In the genomic region with DNA sequence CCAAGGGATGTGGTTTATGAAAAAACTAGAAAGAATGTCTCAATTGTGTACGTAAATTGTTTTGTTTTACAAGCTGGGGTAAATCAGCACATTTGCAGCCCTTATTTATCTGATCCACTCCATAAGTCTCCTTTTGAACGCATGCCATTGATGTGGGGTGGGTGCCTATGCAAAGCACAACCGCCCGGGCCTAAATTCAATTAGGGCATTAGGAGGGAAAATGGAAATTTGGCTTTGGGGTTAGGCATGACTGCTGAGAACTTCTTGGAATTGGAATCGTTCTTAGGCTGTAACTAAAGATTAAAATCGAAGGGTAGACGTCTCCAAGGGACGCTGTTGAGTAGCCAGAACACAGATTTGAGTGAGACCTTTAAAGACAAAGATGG, we compare ENCODE assay signal across 31 mouse cellular contexts. TPM values are rescaled to one million over a fixed set of nuclear protein-coding genes. Genes with fewer than 3 reads are reported as not detected.
DNase-seq lines count a peak whose midpoint lies in the region; ATAC-seq and TF ChIP-seq lines count a peak whose summit lies in the region.
"Had no signal": no experiment of that assay in that cellular context is flagged by ENCODE, and none has a peak within 500 bp of the region (broad histone marks: within the 10 kb centered on the region; RNA-seq: fewer than 3 reads in every experiment).

No protein-coding gene starts in this region.

- 45% methylated on average over 8 of the region's 8 CpGs for WGBS in embryonic facial prominence, embryonic 12.5 days
- WGBS in embryonic facial prominence, embryonic 10.5 days, result 72% methylated on average over 8 of the region's 8 CpGs
- WGBS in heart, embryonic 13.5 days, result 72% methylated on average over 8 of the region's 8 CpGs
- whole genome bisulfite sequencing in midbrain, embryonic 11.5 days, result 44% methylated on average over 8 of the region's 8 CpGs
- 34% methylated on average over 8 of the region's 8 CpGs for WGBS in midbrain, postnatal 0 days

- 0 out of 2 replicates have a peak overlapping the region, but pooled peaks have one; percentile 7 for H3K4me2 ChIP-seq in embryonic facial prominence, embryonic 12.5 days (replicated peaks)
- peak overlapping the region; percentile 48; the same call in 1 of the 2 replicates for H3K4me2 ChIP-seq in heart, embryonic 13.5 days
- H3K4me2 ChIP-seq in midbrain, embryonic 11.5 days, result no peak overlapping the region
- no peak overlapping the region for H3K4me2 ChIP-seq in midbrain, postnatal 0 days (ENCODE audit: low read depth, low read length, poor library complexity, severe bottlenecking)

- no peaks in the 10 kb centered on the region for H3K36me3 ChIP-seq in embryonic facial prominence, embryonic 12.5 days
- no peaks in the 10 kb centered on the region for H3K36me3 ChIP-seq in embryonic facial prominence, embryonic 10.5 days (replicated peaks)
- H3K36me3 ChIP-seq in heart, embryonic 13.5 days, result no peaks in the 10 kb centered on the region
- no peaks in the 10 kb centered on the region for H3K36me3 ChIP-seq in midbrain, embryonic 11.5 days (ENCODE audit: control insufficient read depth, insufficient read depth, low read length)
- H3K36me3 ChIP-seq in midbrain, postnatal 0 days (ENCODE audit: insufficient read depth, low read length), result no peaks in the 10 kb centered on the region
- H3K36me3 ChIP-seq: heart, embryonic 15.5 days; limb, embryonic 10.5 days; limb, embryonic 15.5 days had no signal

- H3K4me3 ChIP-seq in embryonic facial prominence, embryonic 12.5 days, result no peak overlapping the region
- H3K4me3 ChIP-seq in embryonic facial prominence, embryonic 10.5 days, result no peak overlapping the region
- H3K4me3 ChIP-seq in heart, embryonic 13.5 days, result no peak overlapping the region
- H3K4me3 ChIP-seq in midbrain, embryonic 11.5 days (ENCODE audit: low read depth, low read length), result no peak overlapping the region
- no peak overlapping the region for H3K4me3 ChIP-seq in midbrain, postnatal 0 days (ENCODE audit: low read depth, low read length)
- H3K4me3 ChIP-seq: erythroblast, embryonic 14.5 days; heart, adult 2 months; heart, embryonic 15.5 days; limb, embryonic 10.5 days; limb, embryonic 15.5 days had no signal

- no peak overlapping the region for H3K27ac ChIP-seq in embryonic facial prominence, embryonic 12.5 days
- no peak overlapping the region for H3K27ac ChIP-seq in embryonic facial prominence, embryonic 10.5 days (replicated peaks)
- no peak overlapping the region for H3K27ac ChIP-seq in heart, embryonic 13.5 days (replicated peaks)
- no peak overlapping the region; the same call in 1 of the 2 replicates for H3K27ac ChIP-seq in midbrain, embryonic 11.5 days (ENCODE audit: low read depth, low read length)
- no peak overlapping the region for H3K27ac ChIP-seq in midbrain, postnatal 0 days (ENCODE audit: low read depth, low read length)
- H3K27ac ChIP-seq: heart, adult 2 months; heart, embryonic 15.5 days; limb, embryonic 10.5 days; liver, embryonic 14.5 days; macrophage had no signal

- no peak for TF ChIP-seq CTCF in midbrain, postnatal 0 days (IDR thresholded peaks at IDR 0.05)

- H3K9ac ChIP-seq in embryonic facial prominence, embryonic 12.5 days, result no peak overlapping the region
- no peak overlapping the region for H3K9ac ChIP-seq in heart, embryonic 13.5 days
- no peak overlapping the region for H3K9ac ChIP-seq in midbrain, embryonic 11.5 days (ENCODE audit: low read length)
- no peak overlapping the region for H3K9ac ChIP-seq in midbrain, postnatal 0 days (replicated peaks; ENCODE audit: low read length, poor library complexity, severe bottlenecking)
- H3K9ac ChIP-seq: forebrain, postnatal 0 days; limb, embryonic 15.5 days; liver, embryonic 14.5 days had no signal

- H3K4me1 ChIP-seq in embryonic facial prominence, embryonic 12.5 days, result 0 out of 2 replicates have a peak, but pooled peaks cover 15% of the 10 kb centered on the region
- peaks cover 25% of the 10 kb centered on the region for H3K4me1 ChIP-seq in embryonic facial prominence, embryonic 10.5 days
- peaks cover 35% of the 10 kb centered on the region for H3K4me1 ChIP-seq in heart, embryonic 13.5 days
- peaks cover 20% of the 10 kb centered on the region for H3K4me1 ChIP-seq in midbrain, embryonic 11.5 days (ENCODE audit: control insufficient read depth, insufficient read depth, low read length)
- no peaks in the 10 kb centered on the region for H3K4me1 ChIP-seq in midbrain, postnatal 0 days (ENCODE audit: insufficient read depth, low read length)

- H3K9me3 ChIP-seq in embryonic facial prominence, embryonic 12.5 days, result no peaks in the 10 kb centered on the region
- H3K9me3 ChIP-seq in embryonic facial prominence, embryonic 10.5 days, result no peaks in the 10 kb centered on the region
- H3K9me3 ChIP-seq in heart, embryonic 13.5 days, result no peaks in the 10 kb centered on the region
- no peaks in the 10 kb centered on the region for H3K9me3 ChIP-seq in midbrain, embryonic 11.5 days (ENCODE audit: control insufficient read depth, low read length)
- H3K9me3 ChIP-seq in midbrain, postnatal 0 days (ENCODE audit: low read length), result no peaks in the 10 kb centered on the region
- H3K9me3 ChIP-seq: heart, embryonic 15.5 days; limb, embryonic 10.5 days; limb, embryonic 15.5 days had no signal

- DNase-seq in embryonic facial prominence, embryonic 10.5 days (ENCODE audit: low spot score), result no peak
- no peak for DNase-seq in heart, postnatal 4 days
- no peak for DNase-seq in midbrain, embryonic 11.5 days (ENCODE audit: low spot score, missing footprints)
- DNase-seq in midbrain, postnatal 0 days (ENCODE audit: low spot score), result no peak
- no peak for DNase-seq in ovary, postnatal 36 days (ENCODE audit: low spot score)
- no peak for DNase-seq in urinary bladder, adult 2 months (ENCODE audit: low spot score)
- DNase-seq: spleen, adult 18-20 months; thymus, postnatal 14 days had no signal

- ATAC-seq in embryonic facial prominence, embryonic 12.5 days (ENCODE audit: insufficient number of reproducible peaks, insufficient read depth, low FRiP score, low TSS enrichment), result no peak
- ATAC-seq in heart, embryonic 13.5 days (ENCODE audit: extremely low read depth, insufficient number of reproducible peaks, low FRiP score, low TSS enrichment), result no peak
- ATAC-seq in midbrain, embryonic 11.5 days (ENCODE audit: low FRiP score), result 0 out of 2 replicates have a peak, but pooled peaks have one; percentile 54
- ATAC-seq in midbrain, postnatal 0 days (ENCODE audit: low FRiP score), result no peak
- ATAC-seq: activated CD4-positive, CD25-positive, alpha-beta regulatory T cell, adult 4 months; intestine, postnatal 0 days had no signal

- H3K27me3 ChIP-seq in embryonic facial prominence, embryonic 12.5 days, result 0 out of 2 replicates have a peak, but pooled peaks cover 2% of the 10 kb centered on the region
- 0 out of 2 replicates have a peak, but pooled peaks cover 9% of the 10 kb centered on the region for H3K27me3 ChIP-seq in embryonic facial prominence, embryonic 10.5 days (replicated peaks; ENCODE audit: low read depth, poor library complexity, severe bottlenecking)
- peaks cover 5% of the 10 kb centered on the region; the same call in 1 of the 2 replicates for H3K27me3 ChIP-seq in heart, embryonic 13.5 days (replicated peaks)
- H3K27me3 ChIP-seq in midbrain, embryonic 11.5 days (ENCODE audit: control insufficient read depth, insufficient read depth, low read length), result no peaks in the 10 kb centered on the region
- H3K27me3 ChIP-seq in midbrain, postnatal 0 days (ENCODE audit: insufficient read depth, low read length), result 0 out of 2 replicates have a peak, but pooled peaks cover 8% of the 10 kb centered on the region
- H3K27me3 ChIP-seq: CH12.LX; heart, embryonic 15.5 days; limb, embryonic 15.5 days had no signal

RNA-seq across cellular contexts. Expression of gene Irx6, which starts 47.8 kb away (rescaled TPM):
- polyA plus RNA-seq in embryonic facial prominence, embryonic 12.5 days (2016; fragmentation: Nextera tagmentation; extraction: Ambion mirVana), result 0.61 TPM in 2 replicates
- 0.11 and 0.37 TPM in 2 replicates for polyA plus RNA-seq in embryonic facial prominence, embryonic 10.5 days (2016; fragmentation: Nextera tagmentation; extraction: Ambion mirVana)
- 1.8 and 2.2 TPM in 2 replicates for polyA plus RNA-seq in heart, embryonic 13.5 days (2015; fragmentation: Nextera tagmentation; extraction: Ambion mirVana)
- not detected for total RNA-seq in heart, postnatal 4 days (2021)
- polyA plus RNA-seq in midbrain, embryonic 11.5 days (2014; fragmentation: Nextera tagmentation; extraction: Ambion mirVana), result 2.3 and 2.6 TPM in 2 replicates
- 4.4 and 6.6 TPM in 2 replicates for total RNA-seq in midbrain, postnatal 0 days (2014; rRNA removed)
- polyA plus RNA-seq in midbrain, postnatal 0 days (2015; fragmentation: Nextera tagmentation; extraction: Ambion mirVana), result 4.0 and 5.4 TPM in 2 replicates
- not detected in 2 replicates for polyA plus RNA-seq in urinary bladder, adult 2 months (2012; rRNA removed)
- total RNA-seq: adrenal gland, adult 2 months; adrenal gland, postnatal 36 days; CH12.LX; ES-E14; gastrocnemius, adult 8-10 months; gastrocnemius, postnatal 4 days; heart, adult 2 months; heart, postnatal 25 days; megakaryocyte-erythroid progenitor cell, adult 5-6 weeks; neutrophil, adult 5-6 weeks had no signal
- polyA plus RNA-seq: activated CD4-positive, CD25-positive, alpha-beta regulatory T cell, adult 4 months; adrenal gland, adult 2 months; C2C12; erythroblast, embryonic 14.5 days; lung, adult 2 months; macrophage had no signal

Comparison
In these comparisons a context has a peak if more than half of its experiments do, and no peak if none do; other contexts are left out.
1. H3K4me2 ChIP-seq: peak in embryonic facial prominence, embryonic 12.5 days (single experiment) and heart, embryonic 13.5 days (single experiment); none in midbrain, embryonic 11.5 days (single experiment) and midbrain, postnatal 0 days (single experiment).